Mouse (Mus musculus) kidney, postnatal 14 days (tissue): Measurements from ENCODE around the gene 9430097D07Rik.

ENCODE experiments used
- DNase-seq: peaks from one replicate; pipeline ENCODE4 v3.0.0; 2022; ENCODE audit warnings: mixed read lengths

9430097D07Rik gene

DNA sequence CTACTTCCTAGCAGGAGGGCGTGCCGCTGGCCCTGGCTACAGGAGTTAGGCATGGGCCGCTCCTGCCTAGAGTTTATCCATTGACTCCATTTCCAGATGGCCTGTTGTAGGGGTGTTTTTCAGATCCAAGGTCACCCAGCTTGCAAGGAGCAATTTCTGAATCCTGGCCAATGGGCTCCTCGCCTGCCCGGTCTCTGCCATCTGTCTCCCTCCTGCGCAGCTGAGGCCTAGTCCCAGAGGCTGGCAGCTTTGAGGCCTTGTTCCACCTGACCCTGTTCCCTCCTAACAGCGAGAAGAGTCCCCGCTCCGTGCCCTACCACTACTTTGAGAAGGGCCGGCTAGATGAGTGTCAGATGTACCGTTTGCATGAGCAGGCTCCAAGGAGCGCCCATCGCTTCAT is 21.2 kb upstream of the 9430097D07Rik start:
- no peak for DNase-seq

DNA sequence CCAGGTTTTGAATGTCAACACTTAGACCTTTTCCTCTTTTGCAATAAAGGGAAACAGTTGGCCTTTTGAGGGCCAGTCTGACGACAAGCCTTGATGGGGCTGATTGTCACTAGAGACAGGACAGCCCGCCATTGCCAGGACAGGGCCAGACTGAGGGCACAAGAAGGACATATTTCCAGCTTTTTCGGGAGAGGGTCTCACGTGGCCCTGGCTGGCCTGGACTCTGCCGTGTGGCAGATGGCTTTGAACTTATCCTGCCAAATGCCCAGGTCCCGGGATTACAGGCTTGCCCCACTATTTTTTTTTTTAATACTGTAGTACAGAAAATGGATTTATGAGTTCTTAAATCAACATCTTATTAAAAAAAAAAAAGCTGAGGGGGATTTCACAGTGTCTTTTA is 15.8 kb upstream of the 9430097D07Rik start:
- no peak for DNase-seq

DNA sequence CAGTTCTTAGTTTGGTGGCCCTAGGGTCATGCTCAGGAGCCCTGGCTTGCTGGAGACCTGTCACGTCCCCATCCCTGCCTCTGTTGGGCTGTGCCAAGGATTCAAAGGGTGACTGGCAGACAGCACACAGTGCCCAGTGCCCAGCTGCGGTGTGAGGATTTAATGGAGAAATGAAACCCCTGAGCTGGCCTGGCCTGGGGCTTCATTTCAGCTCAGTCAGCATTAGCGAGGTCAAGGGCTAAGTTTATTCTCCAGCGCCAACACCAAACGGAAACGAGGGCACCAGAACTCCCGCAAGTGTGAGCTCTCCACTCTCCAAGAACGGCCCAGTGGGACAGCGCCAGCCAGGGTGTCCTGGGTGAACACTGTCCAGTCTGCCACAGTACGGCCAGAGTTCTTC is 14.7 kb upstream of the 9430097D07Rik start:
- DNase-seq: no peak

DNA sequence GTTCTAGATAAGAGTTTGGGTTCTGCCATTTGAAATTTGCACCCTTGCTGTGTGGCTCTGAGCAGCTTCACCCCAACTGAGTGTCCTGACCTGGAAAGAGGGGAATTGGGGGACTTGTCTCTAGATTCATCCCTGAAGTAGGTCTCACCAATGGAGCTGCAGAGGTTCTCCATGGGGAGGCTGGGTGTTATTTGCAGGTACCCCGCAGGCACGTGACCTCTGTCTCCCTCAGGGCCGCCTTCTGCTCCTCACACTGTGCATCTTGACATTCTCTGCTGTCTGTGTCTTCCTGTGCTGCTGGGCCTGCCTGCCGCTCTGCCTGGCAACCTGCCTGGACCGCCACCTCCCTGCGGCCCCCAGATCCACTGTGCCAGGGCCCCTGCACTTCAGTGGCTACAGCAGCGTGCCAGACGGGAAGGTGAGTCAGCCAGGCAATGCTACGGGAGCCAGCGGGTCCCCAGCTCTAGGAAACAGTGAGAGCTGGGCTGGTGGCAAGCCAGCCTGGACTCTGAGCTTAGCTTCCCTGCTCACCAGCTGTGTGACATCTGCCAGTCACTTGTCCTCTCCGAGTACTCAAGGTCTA is 13.8 kb upstream of the 9430097D07Rik start:
- peak; percentile 76 for DNase-seq

DNA sequence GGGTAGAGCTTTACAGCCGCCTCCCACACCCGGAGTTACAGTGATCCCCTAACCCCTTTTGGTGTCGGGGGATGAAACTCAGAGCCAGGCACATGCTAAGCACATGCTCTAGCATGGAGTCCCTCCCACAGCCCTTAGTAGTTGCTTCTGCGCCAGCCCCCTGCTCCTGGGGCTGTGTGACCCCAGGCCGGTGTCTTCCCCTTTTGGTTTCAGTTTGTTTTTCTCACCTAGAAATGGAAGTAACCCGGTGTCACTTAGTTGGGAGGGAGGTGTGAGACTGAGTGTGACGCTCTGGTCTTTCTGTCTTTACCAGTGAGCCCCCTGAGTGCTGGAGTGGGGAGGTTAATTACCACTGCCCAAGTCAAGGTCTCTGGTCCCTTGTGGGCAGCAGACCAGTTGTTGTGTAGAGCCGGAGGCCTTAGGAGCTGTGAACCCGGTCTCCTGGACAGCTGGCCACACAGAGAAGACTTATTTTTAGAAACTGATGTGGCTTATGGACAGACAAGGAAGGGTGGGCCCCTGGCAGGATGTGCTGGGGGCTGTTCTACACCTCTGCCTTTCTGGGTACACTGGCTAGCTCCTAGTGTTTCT is 12.3 kb upstream of the 9430097D07Rik start:
- DNase-seq: peak; percentile 41

DNA sequence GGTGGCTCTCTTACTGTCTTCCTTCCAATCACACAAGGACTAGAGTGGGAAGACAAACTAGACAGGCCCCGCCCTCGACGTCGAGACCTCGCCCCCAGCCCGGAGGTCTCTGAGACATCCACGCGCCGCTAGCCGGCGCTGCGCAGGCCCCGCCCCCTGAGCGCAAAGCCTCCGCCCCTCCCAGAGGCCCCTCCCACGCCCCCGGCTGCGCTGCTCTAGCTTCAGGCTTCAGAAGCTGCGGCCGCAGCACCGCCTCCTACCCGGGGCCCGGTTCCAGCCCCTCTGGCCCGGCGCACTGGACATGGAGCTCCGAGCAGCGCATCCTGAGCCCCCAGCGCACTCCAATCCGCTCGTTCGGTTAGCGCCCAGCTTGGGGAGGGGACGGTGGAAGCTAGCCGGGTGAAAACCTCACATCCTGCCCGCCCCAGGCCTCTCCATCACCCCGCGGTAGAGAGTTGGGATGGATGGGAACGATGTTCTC is 11.4 kb upstream of the 9430097D07Rik start, which contains the start of gene St6galnac4:
Gene St6galnac4, plus strand, starts transcription at position 225 of the 481 bp plus-strand sequence.
- DNase-seq: peak; percentile 94

DNA sequence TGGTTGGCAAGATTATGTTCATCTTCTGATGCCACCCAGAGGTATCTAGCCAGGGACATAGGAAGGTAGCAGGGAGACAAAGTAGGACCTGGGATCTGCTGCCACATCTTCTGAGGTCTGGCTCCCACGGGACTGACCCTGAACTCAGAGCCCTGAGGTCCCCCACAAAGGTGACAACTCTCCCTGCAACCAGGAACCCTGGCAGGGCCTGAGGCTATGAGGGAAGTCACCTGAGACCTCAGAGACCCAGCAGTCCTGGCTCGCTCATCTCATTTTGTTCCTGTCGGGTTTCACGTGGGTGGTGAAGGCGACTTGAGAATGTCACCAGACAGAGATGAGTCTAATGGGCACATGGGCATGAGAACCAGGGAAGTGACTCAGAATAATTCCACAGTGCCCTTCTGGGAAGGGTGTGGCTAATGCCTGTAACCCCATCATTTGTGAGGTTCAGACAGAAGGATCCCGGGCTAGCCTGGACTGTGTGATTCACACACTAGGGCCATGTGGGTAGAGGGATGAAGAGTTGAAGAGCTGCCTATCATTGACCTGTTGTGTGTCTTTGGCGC is 9.7 kb upstream of the 9430097D07Rik start:
- no peak for DNase-seq

DNA sequence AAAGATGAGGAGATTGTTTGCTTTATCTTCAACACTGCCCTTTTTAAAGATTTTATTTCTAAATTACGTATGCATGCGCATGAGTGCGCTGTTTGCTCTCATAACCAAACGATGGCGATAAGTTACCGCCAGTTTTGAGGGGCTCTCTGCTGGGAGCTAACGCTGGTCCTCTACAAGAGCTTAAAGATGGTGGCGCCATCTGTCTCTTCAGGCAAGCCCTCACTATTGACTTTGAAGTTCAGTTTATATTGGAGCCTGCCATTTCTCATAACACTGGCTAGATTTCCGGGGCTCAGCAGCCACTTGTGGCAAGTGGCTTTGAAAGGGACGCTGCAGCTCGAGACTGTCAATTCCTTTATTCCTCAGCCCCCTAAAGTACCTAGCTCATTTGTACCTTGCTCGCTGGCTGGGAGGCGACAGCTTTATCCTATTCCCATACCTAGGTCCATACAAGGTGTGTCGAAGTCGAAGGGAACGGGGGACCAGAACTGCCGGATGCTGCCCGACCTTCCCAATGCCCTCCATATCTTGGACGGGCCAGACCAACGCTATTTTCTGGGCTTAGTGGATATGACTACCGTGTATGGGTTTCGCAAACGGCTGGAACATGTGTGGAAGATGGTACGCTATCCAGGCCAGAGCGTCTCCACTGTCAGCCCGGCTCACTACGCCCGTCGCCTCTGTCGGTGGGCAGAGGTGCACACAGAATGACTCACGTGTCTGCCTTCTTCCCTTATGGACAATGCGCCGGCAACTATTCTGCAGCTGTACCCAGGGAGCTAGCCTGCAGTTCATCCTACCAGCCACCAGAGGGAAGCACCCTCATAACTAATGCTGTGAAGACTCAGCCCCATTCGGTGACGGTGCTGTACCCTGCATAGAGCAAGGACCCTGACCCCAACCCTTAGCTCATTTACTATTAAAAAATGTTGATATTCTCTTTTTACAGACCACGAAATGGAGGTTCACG is 7.6 kb upstream of the 9430097D07Rik start:
- DNase-seq: peak; percentile 88

DNA sequence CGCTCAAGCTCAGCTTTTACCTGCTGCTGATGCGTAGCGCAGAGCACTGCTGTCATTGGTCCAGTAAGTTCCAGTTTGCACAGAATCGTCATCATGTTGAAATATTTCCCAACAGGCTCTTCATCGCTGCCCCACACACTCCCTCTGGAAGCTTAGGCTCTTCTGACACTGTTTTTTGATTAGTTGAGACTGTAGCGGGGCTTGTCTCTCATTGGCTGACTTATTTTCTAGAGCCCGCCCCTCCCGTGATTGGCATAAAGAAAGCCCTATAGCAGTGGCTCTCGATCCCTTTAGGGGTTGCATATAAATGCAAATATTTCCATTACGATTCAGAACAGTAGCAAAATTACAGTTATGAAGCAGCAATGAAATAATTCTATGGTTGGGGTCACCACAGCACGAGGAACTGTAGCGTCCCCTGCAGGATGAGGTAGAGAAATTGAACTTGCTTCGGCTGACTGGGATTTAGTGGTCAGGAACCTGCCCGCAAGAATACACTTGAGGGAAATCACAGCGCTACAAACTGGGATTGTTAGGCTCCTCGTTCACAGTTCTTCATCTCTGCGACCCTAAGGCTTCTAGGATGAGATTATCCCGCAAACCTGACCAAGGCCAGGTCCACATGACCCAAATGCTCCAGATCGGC is 6.1 kb upstream of the 9430097D07Rik start:
- DNase-seq: peak; percentile 52

DNA sequence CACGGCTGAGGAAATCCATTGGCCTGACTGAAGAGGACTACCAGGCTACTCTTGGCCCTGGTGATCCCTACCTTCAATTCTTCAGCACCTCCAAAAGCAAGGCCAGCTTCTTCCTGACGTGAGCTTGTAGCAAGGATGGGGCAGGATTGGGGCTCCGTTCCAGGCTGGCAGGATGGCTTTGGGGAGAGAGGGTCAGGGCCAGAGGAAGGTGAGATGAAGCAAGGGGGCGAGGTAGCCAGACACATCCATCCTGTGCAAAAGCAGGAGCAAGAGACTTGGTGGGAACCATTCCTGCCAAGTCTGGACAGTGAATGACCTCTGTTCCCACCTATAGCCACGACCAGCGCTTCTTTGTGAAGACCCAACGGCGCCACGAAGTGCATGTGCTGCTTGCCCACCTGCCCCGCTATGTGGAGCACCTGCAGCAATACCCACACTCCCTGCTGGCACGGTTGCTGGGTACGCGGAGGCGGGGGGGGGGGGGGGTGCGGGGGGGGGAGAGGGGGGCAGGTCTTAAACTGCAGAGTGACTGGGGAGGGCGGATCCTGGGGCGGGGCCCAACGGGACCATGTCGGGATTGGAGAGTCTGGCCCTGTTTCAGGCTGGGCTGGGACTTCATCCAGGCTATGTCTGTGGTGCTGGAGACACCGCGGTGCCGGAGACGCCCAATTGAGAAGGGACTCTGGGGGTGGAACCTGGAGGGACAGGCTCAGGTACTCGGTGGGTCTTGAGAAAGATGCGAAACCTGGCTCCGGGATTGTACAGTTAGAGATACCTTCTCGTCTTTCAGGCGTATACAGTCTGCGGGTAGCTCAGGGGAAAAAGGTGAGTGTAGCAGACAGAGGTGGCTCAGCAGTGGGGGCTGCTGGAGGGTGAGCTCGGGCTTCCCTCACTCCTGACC is 2.9 kb upstream of the 9430097D07Rik start:
- peak; percentile 62 for DNase-seq

DNA sequence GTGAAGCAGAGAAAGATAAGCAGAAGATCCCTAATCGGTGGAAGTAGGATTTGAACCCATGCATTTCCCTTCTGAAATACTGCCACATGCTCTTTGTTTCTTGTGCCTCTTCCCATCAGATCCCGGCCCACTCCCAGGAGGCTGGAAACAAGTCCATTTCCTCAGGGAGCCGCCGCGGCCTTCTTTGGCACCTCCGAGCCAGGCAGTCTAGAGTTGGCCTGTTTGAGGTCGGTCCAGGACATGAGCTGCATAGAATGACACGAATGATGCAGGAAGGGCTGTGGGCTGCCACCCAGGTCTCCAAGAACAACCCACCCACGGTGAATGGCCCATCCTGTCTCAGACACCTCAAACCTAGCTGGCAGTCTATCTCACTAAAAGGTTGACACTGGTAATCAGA is 1.0 kb upstream of the 9430097D07Rik start:
- DNase-seq: no peak

DNA sequence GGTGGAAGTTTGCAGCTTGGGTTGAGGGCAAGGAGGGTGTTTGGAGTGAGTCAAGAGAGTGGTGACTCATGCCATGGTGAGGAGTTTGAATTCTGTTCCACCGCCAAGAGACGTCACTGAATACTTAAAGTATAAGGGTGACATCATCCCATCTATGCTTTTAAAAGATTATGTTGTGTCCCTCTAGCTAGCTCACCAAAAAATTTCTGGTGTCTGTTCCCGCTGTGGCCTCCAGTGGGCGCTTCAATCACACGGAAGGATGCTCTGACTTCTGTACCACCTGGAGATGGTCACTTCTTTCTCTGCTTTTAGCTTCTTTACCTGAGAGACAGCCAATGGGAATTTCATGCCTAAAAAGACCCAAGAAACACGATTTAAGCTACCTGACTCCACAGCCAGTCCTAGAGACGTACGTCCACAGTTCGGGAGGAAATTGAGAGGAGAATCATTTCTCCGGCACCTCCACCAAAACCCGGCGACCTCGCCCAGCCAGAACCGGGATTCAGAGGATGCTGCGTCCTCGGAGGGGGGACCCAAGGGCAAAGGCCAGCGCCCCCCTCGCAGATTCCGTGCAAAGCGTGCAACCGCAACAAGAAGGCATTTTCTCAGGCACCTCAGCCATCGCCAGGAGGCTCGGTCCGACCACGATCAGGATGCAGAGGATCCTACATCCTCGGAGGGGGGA is 441 bp downstream of the 9430097D07Rik start:
- DNase-seq: peak; percentile 53

DNA sequence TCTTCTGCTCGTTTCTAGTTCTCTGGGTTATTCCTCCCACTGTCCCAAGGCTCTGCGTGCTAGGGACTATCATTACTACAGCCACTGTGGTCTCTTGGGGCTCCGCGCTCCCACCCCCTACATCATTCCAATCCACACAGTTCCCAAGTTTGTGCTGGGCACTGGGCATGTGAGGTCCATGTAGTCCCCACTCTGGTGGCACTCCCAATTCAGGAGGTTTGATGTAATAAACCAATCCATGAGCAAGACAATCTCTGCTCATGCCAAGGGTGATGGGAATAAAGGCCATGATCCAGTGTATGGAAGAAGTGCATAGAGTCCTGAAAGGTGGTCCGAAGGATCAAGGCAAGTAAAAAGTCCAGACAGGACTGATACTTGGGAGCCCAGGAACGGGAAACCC is 987 bp downstream of the 9430097D07Rik start, which contains the start of gene Pip5kl1:
Gene Pip5kl1, plus strand, starts transcription at position 301 of the 400 bp plus-strand sequence.
- no peak for DNase-seq

DNA sequence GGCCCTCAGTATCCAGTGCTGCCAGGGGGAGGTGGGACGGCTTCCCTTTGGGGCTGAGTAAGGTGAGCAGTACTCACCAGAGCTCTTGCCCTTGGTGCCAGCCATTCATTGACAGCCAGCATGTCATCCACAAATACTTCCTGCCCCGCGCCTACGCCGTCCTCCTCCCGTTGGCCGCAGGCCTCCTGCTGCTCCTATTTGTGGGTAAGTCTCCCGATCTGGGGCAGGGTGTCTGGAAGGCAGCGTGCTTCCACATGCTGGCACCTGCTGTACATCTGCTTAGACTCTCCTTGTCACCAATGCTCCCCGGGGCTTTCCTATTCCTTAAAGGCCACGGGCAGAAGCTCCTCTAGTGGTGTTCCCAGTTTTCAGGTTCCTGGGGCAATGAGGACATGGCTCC is 3.3 kb downstream of the 9430097D07Rik start:
- no peak for DNase-seq

DNA sequence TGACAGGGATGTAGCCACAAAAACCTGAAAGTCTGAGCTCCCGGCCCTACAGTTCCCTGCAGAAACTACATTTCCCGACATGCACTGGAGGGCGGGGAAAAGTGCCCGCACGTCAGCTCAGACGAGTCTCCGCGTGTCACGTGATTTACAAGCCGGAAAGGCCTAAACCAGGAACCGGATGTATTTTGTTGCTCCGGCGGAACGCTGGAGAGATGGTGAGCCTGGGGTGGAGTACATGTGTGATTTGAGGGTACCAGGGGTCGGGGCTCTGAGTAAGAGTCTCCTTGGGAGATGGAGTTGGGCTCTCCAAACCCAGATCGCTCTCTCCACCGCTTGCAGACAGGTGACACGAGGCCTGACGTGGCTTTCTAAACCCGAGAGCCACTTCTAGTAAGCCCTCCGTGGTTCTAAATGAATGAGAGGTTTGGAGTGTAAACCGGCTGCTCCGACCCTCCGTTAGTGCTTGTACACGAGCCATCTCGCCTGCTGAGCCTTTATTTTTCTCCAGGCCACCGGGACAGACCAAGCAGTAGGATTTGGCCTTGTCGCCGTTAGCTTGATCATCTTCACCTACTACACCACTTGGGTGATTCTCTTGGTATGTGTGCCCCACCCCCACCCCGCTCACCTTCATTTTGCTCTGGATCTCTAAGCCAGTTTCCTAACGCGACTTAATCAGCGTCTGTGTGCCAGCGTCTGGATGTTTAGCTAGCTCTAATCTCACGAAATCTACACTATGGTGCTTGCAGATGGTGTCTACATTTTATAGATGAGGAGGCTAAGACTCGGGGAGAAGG is 4.6 kb downstream of the 9430097D07Rik start, which contains the start of gene Dpm2:
Gene Dpm2, plus strand, starts transcription at position 161 of the 797 bp plus-strand sequence.
- peak; percentile 94 for DNase-seq

DNA sequence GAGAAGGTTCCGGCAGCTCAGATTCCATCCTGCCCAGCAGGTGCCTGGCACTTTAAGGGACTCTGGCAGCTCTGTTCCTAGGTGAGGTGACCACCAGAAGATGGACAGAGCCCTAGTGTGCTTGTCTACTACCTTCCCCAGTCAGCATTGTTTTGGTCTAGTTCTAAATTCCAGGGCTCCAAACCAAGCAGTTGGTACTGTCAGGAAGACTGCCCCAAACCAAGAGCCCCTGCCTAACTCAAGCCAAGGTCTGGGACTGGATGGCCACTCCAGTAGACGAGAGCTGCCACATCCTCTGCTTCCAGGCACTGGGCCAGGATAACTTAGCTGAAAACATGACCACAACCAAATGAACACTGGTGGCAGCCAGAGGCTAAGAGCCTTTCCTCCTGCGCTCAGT is 6.5 kb downstream of the 9430097D07Rik start:
- no peak for DNase-seq

DNA sequence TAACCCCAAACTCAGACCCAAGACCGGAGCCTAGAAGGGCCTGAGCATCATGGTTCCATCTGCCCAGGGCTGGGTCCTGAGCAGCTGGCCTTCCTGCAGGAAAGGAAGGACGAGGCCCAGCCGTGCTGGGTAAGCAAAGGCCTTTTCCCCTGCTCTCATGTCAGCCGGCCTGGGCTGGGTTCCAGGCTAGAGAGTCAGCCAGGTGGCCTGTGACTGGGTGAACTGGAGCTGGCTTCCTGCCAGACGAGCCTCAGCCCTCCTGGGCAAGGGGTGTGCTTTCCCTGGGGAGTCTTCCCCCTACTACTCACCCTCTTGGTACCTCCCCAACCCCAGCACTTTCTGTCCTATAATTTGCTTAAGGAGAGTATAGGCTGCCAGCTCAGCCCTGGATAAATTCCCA is 7.3 kb downstream of the 9430097D07Rik start:
- DNase-seq: peak; percentile 55

DNA sequence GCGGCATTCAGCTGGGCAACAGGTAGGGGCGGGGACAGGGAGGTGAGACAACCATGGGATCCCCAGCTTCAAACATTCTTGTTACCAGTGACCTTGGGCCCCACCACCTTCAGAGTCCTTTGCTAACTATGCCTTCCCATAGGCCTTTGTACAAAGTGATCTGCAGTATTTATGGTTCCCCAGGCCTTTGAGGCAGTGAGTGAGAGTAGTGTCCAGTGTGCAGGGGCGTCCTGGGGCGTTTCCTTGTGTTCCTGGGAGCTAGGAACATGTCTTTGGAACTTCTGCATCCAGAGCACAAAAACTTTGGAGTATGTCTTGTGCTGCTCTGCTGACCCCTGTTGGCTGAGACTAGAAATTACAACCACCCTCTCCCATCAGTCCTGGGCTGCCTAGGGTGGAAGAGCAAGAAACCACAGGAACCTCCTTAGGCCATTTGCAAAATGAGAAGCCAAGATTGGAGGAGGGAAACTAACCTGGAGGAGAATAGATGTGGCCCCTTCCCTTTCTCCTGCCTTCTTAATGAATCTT is 8.9 kb downstream of the 9430097D07Rik start:
- DNase-seq: peak; percentile 77

DNA sequence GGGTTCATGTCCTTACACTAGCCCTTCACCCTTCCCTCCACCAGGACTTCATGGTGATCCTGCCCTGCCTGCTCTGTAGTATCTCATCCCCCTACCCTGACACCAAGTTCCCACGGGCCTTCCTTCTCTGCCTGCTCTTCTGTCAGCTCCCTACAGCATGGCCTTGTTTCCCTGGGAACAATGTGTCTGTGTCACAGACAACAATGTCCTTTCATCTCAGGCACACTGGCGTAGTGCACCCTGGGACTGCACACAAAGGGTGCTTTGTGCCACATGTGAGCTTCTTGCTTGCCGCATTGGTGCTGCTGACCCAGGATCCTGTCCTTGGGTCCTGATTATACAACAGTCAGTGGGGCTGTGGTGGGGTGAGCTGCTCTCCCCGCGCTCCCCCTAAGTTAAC is 15.9 kb downstream of the 9430097D07Rik start:
- DNase-seq: no peak

DNA sequence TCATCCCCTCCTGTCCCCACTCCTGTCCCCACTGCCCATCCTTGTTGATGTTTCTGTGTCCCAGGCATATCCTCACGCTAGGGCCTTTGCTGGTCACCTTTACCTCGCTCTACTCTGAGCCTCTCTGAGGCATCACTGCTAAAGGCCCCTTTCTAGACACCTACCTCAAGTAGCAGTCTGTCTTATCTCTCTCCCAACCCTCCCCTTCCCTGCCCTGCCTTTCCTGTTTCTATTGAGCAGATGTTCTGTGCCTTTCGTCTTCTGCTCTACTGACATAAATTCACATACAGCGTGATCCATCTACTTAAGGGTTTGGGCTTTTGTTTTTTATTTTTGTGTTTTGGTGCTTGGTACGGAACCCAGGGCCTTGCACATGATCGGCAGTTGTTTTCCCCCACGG is 19.5 kb downstream of the 9430097D07Rik start:
- no peak for DNase-seq
